Mouse (Mus musculus) mesoderm, embryonic 11.5 days (tissue): ENCODE measurements around the gene Dpf3.

Source experiments
- DNase-seq: peaks from one replicate; pipeline ENCODE4 v3.0.0-alpha.2; 2012; ENCODE audit warnings: low read depth, low spot score

Gene Dpf3

DNA sequence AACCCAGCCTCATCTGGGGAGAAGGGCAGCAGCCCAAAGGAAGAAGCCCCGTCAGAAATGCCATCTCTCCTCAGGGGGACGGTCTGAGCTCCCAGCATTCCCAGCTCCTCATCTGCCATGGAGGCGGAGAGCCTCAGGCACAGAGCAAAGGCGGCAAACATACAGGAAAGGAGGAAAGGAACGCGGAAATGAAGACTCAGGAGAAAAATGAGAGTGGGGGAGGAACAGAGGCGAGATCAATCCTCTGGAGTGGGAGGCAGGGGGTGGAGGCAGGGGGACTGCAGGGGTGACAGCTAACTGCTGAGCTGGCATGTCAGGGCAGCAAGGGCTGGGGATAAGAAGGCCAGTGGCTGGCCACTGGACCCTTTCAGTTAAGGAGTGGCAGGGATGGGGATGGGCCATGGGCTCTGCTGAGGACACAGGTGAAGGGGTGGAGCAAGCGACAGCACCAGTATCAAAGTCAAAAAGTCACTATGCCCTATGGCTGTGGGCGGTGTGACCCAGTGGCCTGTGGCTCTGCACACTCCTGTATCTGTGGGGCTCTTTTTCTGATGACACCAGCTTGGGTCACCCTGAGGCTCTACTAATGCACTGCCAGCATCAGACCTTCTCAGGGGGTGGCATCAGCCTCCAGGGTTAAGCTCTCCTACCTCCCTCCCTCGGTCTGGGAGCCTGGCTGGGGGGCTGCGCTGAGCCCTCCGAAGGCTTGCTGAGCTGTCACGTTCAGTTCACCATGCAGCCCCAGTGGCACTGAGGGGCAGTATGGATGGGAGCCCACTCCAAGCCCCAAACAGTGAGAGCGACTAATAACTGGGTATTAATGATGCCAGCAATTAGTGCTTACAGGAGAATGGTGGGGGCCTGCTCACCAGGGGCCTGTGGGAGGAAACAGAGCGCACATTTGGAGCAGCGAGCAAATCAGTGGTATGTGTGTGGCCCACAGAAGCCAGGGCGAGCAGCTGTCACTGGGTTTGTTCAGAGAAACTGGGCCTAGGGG lies 200.7 kb downstream of the Dpf3 start:
- DNase-seq = no peak

DNA sequence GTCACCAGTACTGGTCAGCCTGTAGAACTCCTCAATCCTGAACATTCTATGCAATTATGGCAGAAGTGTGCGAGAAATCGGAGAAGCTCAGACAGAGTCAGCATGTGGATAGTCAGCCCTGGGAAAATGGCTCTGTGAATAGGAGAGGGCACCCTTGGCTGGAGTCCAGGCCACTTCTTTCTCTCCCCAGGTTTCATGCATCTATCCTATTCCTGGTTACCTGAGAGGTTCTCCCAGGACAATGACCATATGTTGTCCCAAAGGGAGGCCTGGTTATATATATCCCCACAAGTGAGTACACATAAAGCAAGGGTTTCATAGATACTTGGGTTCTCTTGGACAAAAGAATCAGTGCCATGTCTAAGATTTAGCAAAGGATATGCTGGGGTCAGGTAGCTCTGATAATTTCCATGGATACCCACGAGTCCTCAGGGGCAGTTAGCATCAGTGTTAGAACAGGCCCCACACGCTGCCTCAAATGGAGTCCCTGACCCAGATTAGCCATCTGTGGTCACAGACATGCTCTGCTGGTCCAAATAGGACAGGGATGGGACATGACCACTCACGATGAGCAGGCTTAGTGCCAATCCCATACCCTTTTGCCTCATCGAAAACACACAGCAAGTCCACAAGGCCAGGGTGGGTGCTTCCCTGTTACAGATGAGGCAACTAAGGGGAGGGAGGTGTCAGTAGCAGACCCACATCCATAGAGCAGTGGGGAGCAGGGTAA lies 203.8 kb downstream of the Dpf3 start:
- no peak for DNase-seq

DNA sequence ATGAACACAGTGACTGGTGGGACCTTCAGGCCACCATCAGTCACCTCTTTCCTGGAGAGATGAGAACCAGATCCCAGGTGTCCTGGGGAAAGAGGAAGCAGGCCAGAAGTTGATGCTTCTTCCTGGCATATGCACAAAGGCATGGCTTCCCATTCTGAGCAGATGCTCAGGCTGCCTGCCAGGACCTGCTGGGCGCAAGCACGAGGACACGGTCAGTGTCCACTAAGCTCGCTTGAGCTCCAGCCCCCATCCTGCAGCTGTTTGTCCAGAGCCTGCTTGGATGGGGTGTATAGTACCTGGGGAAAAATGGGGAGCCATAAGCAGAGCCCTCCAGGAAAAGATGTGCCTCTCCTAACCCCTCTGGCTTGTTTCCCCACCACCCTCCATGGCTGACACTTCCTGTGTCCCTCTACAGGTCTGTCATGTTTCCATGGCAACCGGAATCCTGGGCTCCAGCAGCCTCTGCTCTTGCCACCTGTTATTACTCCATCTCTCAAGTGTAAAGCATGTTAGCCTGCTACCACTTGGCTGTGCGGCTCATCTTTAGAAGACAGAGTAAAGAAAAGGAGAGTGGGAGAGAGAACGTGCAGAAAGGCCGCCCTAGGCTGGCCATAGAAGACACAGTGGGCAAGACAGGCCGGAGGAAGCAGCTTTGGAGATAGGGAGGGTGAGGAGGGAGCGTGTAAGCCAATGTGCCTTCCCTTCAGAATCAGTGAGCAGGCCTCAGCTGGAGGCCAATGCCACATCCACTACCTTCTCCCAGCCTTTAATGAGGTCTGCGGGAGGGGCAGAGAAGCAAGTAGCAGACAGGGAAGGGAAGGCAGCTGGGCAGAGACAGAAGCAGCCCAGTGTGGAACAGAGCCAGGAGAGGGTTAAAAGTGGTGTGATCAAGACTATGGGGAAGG lies 209.7 kb downstream of the Dpf3 start:
- peak; percentile 51 for DNase-seq

DNA sequence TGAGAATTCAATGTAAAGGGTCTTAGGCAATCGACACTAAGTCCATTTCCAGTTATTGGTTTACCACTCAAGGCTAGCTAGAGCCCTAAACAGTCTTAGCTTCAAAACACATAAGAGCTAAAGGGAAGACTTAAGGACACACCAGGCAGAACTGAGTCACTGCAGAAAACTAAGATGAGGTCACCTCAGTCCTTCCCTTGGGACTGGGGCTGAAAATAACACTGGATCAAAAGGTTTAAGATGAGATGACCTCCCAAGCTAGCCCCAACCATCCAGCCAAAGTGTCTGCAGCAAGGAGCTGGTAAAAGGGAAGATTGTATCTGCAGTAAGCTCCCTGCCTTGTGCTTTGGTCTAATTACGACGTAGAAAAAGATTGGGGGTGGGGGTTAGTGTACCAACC lies 216.3 kb downstream of the Dpf3 start:
- no peak for DNase-seq

DNA sequence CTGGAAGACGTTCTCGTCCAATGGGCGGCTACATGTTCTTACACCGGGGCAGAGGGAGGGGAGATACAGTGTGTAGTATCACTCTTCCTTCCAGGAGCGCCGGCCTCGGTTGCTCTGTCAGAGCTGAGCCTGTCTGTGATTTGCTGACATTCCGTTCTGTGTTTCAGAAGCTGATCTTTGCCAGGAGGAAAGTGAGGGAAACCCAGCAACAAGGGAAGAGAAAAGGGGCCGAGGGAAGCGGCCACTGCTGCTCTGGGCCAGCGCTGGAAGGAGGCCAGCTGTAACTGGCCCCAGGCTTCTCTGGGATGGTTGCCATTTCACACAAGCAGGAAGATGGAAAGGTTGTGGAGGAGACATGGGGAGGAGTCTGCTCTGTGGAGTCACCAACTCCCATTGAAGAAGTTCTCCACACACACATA lies 219.0 kb downstream of the Dpf3 start:
- no peak for DNase-seq

DNA sequence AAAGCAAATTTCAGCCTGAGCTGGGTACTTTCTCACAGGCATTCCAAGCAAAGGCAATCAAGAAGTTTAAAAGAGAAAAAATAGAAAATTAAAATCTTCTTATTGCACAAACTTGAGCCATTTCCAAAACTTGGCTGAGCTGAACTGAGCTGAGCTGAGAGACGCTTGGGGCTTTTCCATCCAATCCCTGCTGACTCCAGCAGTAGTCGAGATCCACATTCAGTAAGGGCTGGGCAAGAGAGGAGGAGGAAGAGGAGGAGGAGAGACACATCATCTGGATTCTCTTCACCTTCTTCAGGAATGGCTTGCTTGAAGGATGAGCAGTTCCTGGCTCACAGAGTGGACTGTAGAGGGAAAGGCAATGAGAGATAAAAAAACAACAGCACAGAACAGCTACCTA lies 227.0 kb downstream of the Dpf3 start:
- no peak for DNase-seq

DNA sequence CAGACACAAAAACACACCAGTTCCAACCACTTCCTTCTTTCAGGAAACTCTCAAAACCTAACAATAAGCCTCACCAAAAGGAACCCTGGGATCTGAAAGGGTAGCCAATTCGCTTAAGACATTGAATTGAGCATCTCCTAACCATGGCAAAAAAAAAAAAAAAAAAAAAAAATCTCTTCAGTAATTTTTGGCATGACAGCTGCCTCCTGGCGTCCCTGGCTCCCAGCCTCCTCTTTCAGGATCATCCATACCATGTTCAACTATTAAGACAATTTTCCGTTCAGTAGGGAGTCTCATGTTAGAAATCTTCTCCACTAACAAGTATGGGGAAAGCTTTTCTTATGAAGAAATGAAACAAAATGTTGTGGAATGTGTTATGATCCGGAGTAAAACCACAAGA lies 233.1 kb downstream of the Dpf3 start:
- no peak for DNase-seq

DNA sequence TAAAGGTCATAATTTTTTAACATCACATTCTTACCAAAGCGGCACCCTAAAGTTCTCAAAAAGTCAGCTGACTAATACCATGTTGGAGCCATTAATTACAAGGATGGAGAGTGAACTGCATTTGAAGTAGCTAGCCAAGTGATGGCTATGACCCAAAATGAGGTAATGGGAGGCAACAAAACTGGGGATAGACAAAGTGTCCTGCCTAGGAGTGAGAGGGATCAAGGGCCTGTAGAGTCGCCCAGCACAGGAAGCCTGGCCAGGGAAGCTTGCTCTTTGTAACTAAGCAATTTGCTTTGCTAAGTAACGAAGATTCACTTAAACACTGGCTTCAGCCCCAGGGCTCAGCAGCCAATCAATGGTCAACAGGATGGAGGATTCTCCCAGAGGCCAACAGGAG lies 238.4 kb downstream of the Dpf3 start:
- DNase-seq = no peak

DNA sequence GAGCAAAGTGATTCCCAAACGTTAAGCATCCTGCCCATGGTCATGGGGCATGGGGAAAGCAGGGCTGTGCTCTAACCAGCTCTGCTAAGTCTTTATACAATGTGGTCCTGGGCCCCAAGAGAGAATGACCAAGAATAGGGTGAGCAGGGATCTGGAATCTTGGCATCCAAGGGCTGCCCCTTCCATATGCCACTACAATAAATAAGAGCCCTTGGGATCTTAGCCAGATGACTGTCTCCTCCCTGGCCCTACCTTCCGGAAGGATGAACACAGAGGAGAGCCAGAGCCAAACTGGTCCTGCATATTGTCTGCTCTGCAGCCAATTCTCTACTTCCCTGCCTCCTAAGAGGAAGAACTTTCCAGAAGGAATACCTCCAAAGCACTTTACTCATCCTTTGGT lies 238.9 kb downstream of the Dpf3 start:
- DNase-seq = no peak

DNA sequence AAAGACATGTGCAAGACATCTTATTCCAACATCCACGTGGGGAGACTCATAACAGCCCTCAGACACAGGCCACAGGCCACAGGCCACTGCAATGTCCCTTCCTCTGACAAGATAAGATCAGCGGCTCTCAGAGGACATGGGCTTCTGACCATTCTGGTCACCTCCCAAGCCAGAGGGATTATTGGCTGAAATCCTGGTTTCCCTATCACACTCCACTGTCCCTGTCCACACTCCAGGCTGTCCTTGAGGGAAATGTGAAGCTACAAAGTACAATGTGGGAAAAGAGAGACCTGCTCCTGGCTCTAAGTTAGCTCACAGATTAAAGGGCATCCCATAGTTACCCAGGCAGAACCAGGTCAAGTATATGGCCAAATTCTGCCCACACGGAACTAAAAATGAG lies 239.8 kb downstream of the Dpf3 start:
- DNase-seq = no peak

DNA sequence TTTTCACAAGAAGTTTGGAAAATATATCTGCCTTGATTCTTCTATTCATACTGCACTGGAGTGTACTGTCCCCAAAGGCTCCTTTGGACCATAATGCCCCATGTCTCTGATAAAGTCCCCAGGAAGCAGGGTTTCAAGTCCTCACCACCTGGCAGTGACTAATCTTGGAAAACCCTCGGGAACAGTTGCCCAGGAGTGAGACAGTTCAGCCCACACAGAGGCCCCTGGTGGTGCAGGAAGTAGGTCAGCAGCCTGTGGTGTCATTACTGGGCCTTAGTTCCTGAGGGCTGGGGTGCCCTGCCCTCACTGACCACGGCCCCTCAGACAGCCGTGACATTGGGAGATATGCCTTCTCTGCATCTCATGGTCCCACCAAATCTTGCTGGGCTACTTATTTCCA lies 246.5 kb downstream of the Dpf3 start:
- DNase-seq = no peak

DNA sequence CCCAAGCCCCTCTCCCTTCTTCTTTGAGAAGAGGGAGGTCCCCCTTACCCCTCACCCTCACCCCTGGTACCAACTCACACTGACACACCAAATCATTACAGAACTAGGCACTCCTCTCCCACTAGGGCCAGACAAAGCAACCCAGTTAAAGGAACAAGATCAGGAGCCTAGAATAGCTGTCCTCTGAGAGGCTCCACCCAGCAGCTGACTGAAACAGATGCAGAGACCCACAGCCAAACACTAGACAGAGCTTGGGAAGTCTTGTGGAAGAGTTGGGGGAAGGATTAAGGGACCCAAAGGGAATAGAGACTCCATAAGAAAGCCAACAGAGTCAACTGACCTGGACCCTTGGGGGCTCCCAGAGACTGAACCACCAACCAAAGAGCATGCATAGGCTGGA lies 246.9 kb downstream of the Dpf3 start:
- no peak for DNase-seq

DNA sequence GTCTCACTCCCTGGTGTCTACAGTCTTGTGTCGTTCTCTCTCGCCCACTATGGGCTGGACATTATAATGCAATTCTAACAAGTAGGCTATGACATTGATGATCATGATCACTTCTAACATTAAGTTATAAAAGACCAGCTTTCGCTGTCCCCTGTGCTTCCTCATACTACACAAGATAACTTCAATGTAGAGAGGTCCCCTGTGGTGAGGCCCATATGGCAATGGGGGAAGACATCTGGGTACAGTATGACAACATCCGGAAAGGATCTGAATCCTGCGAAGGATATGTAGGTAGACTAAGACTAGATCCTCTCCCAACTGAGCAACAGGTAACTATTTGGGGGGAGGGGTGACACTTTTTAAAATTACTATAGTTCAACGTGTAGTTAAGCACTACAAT lies 251.7 kb downstream of the Dpf3 start:
- no peak for DNase-seq

DNA sequence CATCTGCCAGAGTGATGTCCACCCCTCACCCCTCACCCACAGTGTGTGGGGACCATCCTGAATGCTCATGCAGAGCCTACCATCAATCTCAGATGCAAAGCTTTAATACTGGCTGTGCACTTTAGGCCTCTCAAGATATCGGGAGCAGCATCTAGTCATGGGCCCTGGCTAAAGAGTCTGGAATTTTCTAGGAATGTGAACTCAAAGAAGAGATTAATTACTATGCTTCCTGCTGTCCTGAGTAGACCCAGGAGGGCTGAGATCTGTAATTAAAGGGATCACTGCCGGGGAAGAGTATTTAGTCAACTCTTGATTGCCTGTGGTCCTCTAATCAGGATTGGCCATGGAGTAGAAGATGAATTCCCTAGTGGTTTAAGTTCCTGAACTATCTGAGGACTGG lies 252.5 kb downstream of the Dpf3 start:
- no peak for DNase-seq

DNA sequence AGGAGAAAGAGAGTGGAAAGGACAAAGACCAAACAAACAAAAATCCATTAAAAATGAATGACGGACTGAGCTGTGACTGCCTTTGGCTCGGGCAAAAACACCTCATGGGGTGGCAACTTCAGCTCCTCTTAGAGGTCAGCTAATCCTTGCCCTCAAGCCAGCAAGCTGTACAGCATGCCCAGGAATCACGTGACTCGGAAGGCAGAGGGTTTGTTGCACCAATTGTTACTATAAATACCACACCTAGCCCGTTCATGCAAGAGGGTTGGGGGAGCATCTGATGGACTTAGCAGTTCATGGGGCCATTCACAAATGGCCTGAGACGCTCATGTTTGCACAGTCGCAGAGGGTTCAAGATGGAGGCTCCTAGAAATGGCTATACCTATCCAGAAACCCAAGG lies 253.9 kb downstream of the Dpf3 start:
- DNase-seq = no peak

DNA sequence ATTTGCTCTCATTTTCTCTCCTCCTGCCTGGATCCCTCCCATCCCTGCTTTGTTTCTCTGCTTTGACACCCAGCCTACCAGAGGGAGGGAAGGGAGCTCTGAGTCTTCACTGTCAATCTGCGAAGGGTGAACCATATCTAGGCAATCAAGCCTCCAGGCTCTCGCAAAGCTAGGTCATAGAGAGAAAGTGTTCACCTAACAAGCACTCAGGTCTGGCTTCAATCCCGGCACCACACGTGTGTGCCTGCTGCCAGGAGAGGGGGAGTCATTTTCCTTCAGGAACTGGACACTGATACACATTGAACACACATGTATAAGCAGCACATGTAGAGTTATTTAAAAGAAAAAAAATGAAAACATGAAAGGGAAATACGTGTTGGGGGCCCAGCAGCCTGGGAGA lies 254.6 kb downstream of the Dpf3 start:
- DNase-seq = no peak

DNA sequence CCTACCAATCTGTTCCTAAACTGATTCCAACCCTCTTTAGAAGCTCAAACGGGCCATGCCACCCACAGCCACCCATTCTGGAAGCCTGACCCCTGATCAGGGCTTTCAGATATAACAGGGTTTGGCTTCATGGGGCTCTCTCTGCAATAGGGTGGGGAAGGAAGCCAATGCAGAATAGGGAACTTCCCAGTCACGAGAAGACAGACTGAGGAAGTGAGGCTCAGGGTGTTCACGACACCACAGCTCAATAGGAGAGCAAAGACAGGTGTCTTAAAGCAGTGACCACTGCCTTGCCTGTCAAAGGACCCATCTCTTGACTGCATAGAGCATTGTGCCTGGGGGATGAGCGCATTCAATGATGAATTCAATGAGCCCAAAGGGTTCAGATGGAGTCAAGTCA lies 256.3 kb downstream of the Dpf3 start:
- no peak for DNase-seq

DNA sequence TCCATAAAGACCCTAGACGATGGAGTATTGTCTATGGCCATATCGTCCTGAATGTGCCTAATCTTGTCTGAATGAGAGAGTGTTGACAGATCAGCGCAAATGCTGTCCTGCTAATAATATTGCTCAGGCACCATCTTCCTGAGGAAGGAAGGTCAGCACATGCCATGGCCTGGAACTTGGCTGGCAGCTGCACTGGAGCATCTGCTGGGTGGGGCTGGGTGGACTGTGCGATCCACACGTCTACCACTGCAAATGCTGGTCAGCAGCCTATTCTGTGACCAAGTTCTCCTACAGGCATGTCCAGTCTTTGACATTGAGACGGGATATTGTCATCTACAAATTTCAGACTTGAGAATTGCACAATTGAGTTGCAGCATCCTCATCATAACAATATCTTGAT lies 257.8 kb downstream of the Dpf3 start:
- no peak for DNase-seq

DNA sequence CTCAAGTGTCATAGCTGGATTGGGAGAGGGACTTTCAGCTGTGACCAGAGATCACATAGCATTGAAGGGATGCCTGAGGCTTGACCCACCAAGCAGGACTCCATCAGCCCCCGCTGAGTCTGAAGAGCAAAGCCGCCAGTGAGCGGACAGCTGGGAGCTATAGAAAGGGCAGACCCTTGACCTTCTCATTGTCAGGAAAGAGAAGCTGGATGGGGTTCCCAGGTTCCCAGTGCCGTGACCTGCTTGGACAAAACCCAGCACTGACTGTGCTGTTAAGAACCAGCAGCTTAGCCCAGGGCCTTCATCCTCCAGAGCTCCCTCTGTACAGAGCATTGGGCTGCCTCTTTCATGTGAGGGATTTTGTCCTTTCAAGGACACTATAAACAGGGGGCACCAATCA lies 260.5 kb downstream of the Dpf3 start:
- DNase-seq = no peak

DNA sequence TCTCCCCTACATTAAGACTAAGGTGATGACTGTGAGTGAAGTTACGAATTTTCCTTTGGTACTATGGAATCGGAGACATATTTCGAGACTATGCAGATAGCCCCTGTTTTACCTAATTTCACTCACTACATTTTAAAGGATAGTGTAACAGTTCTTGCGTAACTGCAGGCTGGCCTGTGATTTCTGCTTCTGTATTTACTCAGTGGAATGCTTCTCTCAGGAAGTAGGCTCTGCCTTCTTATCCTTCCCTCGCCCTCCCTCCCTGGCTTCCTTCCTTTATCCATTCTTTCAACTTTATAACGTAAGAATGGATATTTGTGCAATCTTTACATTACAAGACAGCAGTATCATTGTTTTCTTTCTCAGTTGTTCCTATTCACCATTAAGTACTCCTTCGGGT lies 266.6 kb downstream of the Dpf3 start:
- no peak for DNase-seq

DNA sequence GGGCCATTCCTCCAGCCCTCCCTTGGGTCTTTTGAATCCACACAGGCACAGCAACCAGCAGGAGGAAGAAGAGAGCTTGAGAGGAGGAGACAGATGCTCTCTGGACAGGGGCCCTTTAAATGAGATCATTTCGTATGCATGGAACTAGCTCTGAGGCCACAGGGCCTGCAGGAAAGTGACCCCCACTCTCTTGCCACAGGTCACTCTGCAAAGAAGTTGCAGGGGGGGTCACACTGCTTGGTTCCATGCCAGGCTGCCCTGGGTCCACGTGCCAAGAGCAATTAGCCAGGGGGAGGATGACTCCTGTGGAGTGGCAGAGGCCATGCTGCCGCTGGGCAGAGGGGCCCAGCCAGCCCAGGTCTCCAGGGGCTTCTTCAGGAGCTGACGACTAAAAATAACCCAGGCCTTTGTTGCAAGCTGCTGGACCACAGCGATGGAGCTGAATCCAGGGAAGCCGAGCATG lies 273.6 kb downstream of the Dpf3 start:
- DNase-seq = no peak

DNA sequence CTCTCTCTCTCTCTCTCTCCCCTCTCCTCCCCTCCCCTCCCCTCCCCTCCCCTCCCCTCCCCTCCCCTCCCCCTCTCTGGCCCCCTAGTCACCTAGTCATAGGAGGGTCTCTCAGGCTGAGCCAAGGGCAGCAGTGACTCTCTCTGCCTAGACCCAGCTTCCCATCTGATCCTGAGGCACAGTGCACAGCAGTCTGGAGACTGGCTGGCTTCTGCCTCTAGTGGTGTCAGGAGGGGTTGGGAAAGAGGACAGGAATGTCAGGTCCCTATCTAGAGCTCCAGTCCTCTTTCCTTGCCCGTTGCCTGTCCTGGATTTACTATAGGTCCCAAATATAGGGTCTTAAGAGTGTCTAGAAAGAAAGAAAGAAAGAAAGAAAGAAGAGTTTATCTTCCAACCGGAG lies 275.5 kb downstream of the Dpf3 start:
- no peak for DNase-seq
